31 mouse cellular contexts compared by ENCODE assay signal in the genomic region with DNA sequence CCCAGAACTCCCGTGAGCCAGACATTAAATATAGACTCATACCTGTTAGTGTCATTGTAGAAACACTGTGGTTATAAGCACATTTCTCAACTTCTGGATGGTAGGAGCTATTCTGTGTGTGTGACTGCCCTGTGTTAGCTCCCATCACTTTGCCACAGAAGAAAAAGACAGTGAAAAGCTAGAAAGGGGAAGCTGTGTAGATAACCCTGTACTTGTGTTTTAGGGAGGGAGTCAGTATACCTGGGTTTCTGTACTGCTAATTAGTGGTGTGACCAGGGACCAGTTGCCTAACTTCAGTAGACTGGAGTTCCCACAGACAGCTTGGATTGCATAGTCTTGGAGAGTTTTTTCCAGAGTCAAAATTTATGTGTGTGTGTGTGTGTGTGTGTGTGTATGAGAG. TPM values are rescaled to one million over a fixed set of nuclear protein-coding genes. Genes with fewer than 3 reads are reported as not detected.
"Had no signal": no experiment of that assay in that cellular context is flagged by ENCODE, and none has a peak within 500 bp of the region (broad histone marks: within the 10 kb centered on the region; RNA-seq: fewer than 3 reads in every experiment).

No protein-coding gene starts in this region.

- H3K9me3 ChIP-seq: heart, embryonic 10.5 days; heart, embryonic 12.5 days; hindbrain, embryonic 13.5 days; hindbrain, embryonic 15.5 days; intestine, embryonic 15.5 days; kidney, embryonic 15.5 days; limb, embryonic 10.5 days; limb, embryonic 12.5 days; liver, embryonic 13.5 days had no signal

- H3K4me2 ChIP-seq: heart, embryonic 12.5 days; hindbrain, embryonic 13.5 days; hindbrain, embryonic 15.5 days; intestine, embryonic 15.5 days; kidney, embryonic 15.5 days; limb, embryonic 12.5 days; liver, embryonic 11.5 days; liver, embryonic 13.5 days had no signal

- ATAC-seq: hindbrain, postnatal 0 days; intestine, embryonic 15.5 days had no signal

- H3K27ac ChIP-seq: gastrocnemius, adult 2 months; heart, embryonic 10.5 days; hindbrain, embryonic 13.5 days; hindbrain, embryonic 15.5 days; hindbrain, postnatal 0 days; intestine, embryonic 15.5 days; kidney, embryonic 15.5 days; kidney, postnatal 0 days; limb, embryonic 10.5 days; limb, embryonic 12.5 days; liver, embryonic 13.5 days had no signal

- H3K9ac ChIP-seq: heart, embryonic 12.5 days; hindbrain, embryonic 13.5 days; hindbrain, embryonic 15.5 days; intestine, embryonic 15.5 days; kidney, embryonic 15.5 days; limb, embryonic 12.5 days; liver, embryonic 13.5 days had no signal

- H3K4me3 ChIP-seq: gastrocnemius, adult 2 months; heart, embryonic 10.5 days; heart, embryonic 12.5 days; hindbrain, embryonic 13.5 days; hindbrain, embryonic 15.5 days; intestine, embryonic 15.5 days; kidney, embryonic 15.5 days; limb, embryonic 10.5 days; limb, embryonic 12.5 days; liver, embryonic 13.5 days had no signal

- H3K4me1 ChIP-seq: intestine, embryonic 15.5 days; limb, embryonic 10.5 days; limb, embryonic 12.5 days had no signal

- H3K36me3 ChIP-seq: heart, embryonic 10.5 days; heart, embryonic 12.5 days; hindbrain, embryonic 13.5 days; hindbrain, embryonic 15.5 days; intestine, embryonic 15.5 days; kidney, embryonic 15.5 days; limb, embryonic 12.5 days had no signal

- DNase-seq: gastrocnemius, adult 2 months; gastrocnemius, postnatal 10 days; gastrocnemius, postnatal 25 days; heart, adult 18-20 months; heart, postnatal 10 days; kidney, adult 11 months; kidney, adult 2 months; kidney, adult 9 months; kidney, postnatal 14 days; kidney, postnatal 36 days; layer of hippocampus, adult 9-11 months; layer of hippocampus, postnatal 36 days; liver; liver, embryonic 13.5 days had no signal

- H3K27me3 ChIP-seq: heart, embryonic 12.5 days; hindbrain, embryonic 13.5 days; hindbrain, embryonic 15.5 days; intestine, embryonic 15.5 days; kidney, embryonic 15.5 days; limb, embryonic 12.5 days; liver, embryonic 13.5 days had no signal

RNA-seq across cellular contexts. Expression of a gene that starts 50.3 kb away (rescaled TPM):
- total RNA-seq: gastrocnemius, adult 2 months; gastrocnemius, postnatal 10 days; gastrocnemius, postnatal 25 days; heart, adult 18-20 months; heart, adult 8-10 months; heart, postnatal 10 days; heart, postnatal 25 days; layer of hippocampus, adult 18-20 months; layer of hippocampus, postnatal 36 days; left cerebral cortex, adult 18-20 months; left cerebral cortex, postnatal 10 days had no signal
- polyA plus RNA-seq: heart, embryonic 16.5 days had no signal
